Mouse (Mus musculus): ENCODE data around the gene Zeb2.

DNA sequence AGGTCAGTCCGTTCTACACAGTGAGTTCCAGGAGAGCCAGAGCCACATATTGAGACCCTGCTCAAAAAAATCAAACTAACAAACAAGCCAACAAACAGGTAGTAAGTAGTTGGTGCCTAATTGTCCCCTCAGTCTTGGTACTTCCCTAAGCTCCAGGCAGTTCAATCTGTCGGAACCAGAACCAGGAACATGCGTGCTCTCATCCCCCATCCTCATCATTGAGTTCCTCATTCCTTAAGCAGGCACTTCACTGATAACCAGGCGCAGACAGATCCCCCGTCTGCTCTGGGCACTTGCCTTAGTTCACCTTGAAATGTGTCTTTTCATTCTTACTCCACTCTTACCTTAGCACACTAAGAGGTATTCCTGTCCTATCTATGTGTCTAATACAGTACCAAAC is 103.9 kb downstream of the Zeb2 start:
- no peak for TF ChIP-seq MYOD1 (IDR thresholded peaks at IDR 0.05; ENCODE audit: control insufficient read depth in 1 of 3, insufficient read length in 2 of 3, low read depth in 2 of 3)
- no peak for TF ChIP-seq POLR2A (IDR thresholded peaks at IDR 0.05; ENCODE audit: insufficient read length, low read depth)
- no peak for TF ChIP-seq E2F4 (IDR thresholded peaks at IDR 0.05; ENCODE audit: insufficient read depth)
- no peak for TF ChIP-seq MAX (IDR thresholded peaks at IDR 0.05; ENCODE audit: low read depth)
- TF ChIP-seq USF1 (IDR thresholded peaks at IDR 0.05; ENCODE audit: low read depth), result no peak
- TF ChIP-seq CEBPB (IDR thresholded peaks at IDR 0.05; ENCODE audit: insufficient read depth, poor library complexity, severe bottlenecking), result no peak
- no peak for TF ChIP-seq TCF12 (IDR thresholded peaks at IDR 0.05; ENCODE audit: insufficient read depth, poor library complexity, severe bottlenecking)
- no peak for TF ChIP-seq MYOG (IDR thresholded peaks at IDR 0.05; ENCODE audit: control insufficient read depth in 1 of 3, insufficient read depth in 1 of 3, insufficient read length in 2 of 3, low read depth in 2 of 3)
- TF ChIP-seq REST (IDR thresholded peaks at IDR 0.05; ENCODE audit: insufficient read depth, insufficient read length), result no peak
- no peak for TF ChIP-seq SRF (IDR thresholded peaks at IDR 0.05; ENCODE audit: control insufficient read depth, insufficient read length, low read depth)
- TF ChIP-seq POLR2AphosphoS2 (IDR thresholded peaks at IDR 0.05; ENCODE audit: insufficient read length, low read depth), result no peak
